Mouse (Mus musculus) erythroblast, embryonic 14.5 days (primary cell): ENCODE results near the gene Cbx4. TPM values are rescaled to one million over a fixed set of nuclear protein-coding genes. Genes with fewer than 3 reads are reported as not detected.

ENCODE experiments used
- H3K27me3 ChIP-seq: 2 replicates; pipeline ENCODE4 v1.6.1; 2012; ENCODE audit warnings: inconsistent platforms; ENCODE audit not compliant: control insufficient read depth
- H3K36me3 ChIP-seq: 2 replicates; pipeline ENCODE4 v1.6.1; 2012; ENCODE audit warnings: mild to moderate bottlenecking, inconsistent platforms; ENCODE audit not compliant: control insufficient read depth
- H3K4me1 ChIP-seq: 2 replicates; pipeline ENCODE4 v1.6.1; 2012; ENCODE audit warnings: inconsistent platforms; ENCODE audit not compliant: control insufficient read depth
- H3K4me3 ChIP-seq: replicated peaks from 2 replicates; pipeline ENCODE3; 2012; ENCODE audit warnings: moderate library complexity, mild to moderate bottlenecking, inconsistent platforms
- H3K9me3 ChIP-seq: 2 replicates; pipeline ENCODE4 v1.6.1; 2012; ENCODE audit warnings: low read length, inconsistent platforms, mixed read lengths; ENCODE audit not compliant: control insufficient read depth
- GATA1 ChIP-seq: IDR thresholded peaks from 2 replicates; pipeline ENCODE4 v1.6.1; 2012; ENCODE audit warnings: low read length, inconsistent platforms, mixed read lengths
- TAL1 ChIP-seq: IDR thresholded peaks from 3 replicates; pipeline ENCODE4 v1.6.1; 2012; ENCODE audit warnings: low read length, inconsistent platforms, mixed read lengths
- polyA plus RNA-seq: library from polyadenylated mRNA; stranded (reverse); fragments of >175 nt; gene quantifications from 2 replicates; pipeline ENCODE4 v1.2.3, GENCODE M21; 2012

Gene Cbx4
- polyA plus RNA-seq, 1 experiment = 0.35 TPM

GRCm38 (mm10) chr11:119081839-119082637 is 4.0 kb downstream of the Cbx4 start:
- no peak for TF ChIP-seq TAL1
- Histone ChIP-seq H3K9me3 (no peaks in the 10 kb centered on the region; the same call in 1 of the 2 replicates), H3K36me3 (peaks cover 18% of the 10 kb centered on the region), H3K4me3 (no peak overlapping the region), H3K27me3 (peaks cover 50% of the 10 kb centered on the region), H3K4me1 (peaks cover 29% of the 10 kb centered on the region)

DNA sequence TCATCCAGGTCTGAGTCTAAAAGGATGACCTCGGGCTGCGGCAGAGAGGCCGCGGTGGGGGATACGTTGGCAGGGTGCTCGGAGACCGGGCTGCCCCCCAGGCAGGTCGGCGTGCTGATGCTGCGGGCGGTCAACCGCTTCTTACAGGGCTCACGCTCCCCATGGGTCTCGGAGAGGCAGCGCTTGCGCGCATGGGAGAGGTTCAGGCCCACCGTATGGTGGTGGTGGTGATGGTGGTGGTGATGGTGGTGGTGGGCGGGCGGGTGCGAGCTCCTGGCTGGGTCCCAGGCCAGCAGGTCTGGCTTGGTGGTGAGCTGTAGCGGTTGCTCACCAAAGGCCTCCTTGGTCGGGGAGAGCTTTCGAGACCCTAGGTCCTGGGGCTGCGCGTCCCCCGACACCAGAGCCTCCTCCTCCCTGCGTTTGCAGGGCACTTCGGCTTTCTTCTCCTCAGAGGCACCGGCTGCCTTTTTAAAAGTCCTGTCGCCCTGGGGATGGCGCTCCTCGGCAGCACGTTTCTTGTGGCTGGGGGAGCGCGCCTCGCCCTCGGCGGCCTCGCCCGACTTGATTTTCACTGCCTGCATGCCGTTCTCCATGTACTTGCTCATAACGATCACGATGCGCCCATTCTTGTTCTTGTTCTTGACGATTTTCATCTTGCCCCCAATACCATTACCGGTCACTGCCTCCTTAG is 4.7 kb downstream of the Cbx4 start:
- TF ChIP-seq TAL1 = no peak
- Histone ChIP-seq H3K4me3 (no peak overlapping the region), H3K9me3 (no peaks in the 10 kb centered on the region), H3K27me3 (peaks cover 42% of the 10 kb centered on the region), H3K36me3 (peaks cover 18% of the 10 kb centered on the region), H3K4me1 (peaks cover 25% of the 10 kb centered on the region)

GRCm38 (mm10) chr11:119080461-119081147 is 5.4 kb downstream of the Cbx4 start:
- Histone ChIP-seq H3K27me3 (peaks cover 35% of the 10 kb centered on the region), H3K4me1 (peaks cover 21% of the 10 kb centered on the region), H3K4me3 (no peak overlapping the region), H3K36me3 (peaks cover 18% of the 10 kb centered on the region), H3K9me3 (no peaks in the 10 kb centered on the region)
- TF ChIP-seq TAL1 (no peak), GATA1 (no peak)

DNA sequence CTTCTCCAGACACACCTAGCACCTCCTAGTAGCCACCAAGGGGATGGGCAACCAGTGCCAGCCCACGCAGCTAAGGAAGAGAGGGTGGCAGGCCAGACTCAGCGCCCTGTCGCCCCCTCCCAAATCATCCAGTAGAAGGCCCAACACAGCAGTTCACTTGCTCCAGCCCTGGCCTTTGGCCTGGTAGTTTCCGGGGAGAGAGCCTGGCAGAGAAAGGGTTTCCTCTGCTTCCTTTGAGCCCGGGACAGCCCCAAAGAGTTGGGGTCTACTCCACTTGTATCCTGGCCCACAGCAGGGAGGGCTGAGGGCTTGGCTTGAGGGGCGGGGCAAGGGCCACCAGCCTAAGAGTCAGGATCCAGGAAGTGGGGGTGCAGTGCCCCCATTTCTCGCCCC is 6.6 kb downstream of the Cbx4 start:
- peaks cover 18% of the 10 kb centered on the region for H3K36me3 ChIP-seq
- TF ChIP-seq TAL1 (no peak), GATA1 (no peak)
- H3K4me1 ChIP-seq = peaks cover 16% of the 10 kb centered on the region
- H3K9me3 ChIP-seq = no peaks in the 10 kb centered on the region
- H3K4me3 ChIP-seq = no peak overlapping the region
- H3K27me3 ChIP-seq = peaks cover 24% of the 10 kb centered on the region

- peaks cover 21% of the 10 kb centered on the region for H3K27me3 ChIP-seq
- H3K36me3 ChIP-seq = peaks cover 18% of the 10 kb centered on the region
- no peak overlapping the region for H3K4me3 ChIP-seq
- TF ChIP-seq GATA1 (no peak), TAL1 (no peak)
- no peaks in the 10 kb centered on the region for H3K9me3 ChIP-seq
- peaks cover 10% of the 10 kb centered on the region for H3K4me1 ChIP-seq
Observed at GRCm38 (mm10) chr11:119078691-119079444, 7.2 kb downstream of the Cbx4 start.

GRCm38 (mm10) chr11:119077755-119078154 is 8.3 kb downstream of the Cbx4 start:
- TF ChIP-seq TAL1 (no peak), GATA1 (no peak)
- Histone ChIP-seq H3K4me3 (no peak overlapping the region), H3K9me3 (no peaks in the 10 kb centered on the region), H3K36me3 (peaks cover 18% of the 10 kb centered on the region), H3K27me3 (peaks cover 16% of the 10 kb centered on the region), H3K4me1 (peaks cover 4% of the 10 kb centered on the region)

GRCm38 (mm10) chr11:119075805-119076204 is 10.2 kb downstream of the Cbx4 start:
- Histone ChIP-seq H3K4me3 (no peak overlapping the region), H3K27me3 (peaks cover 17% of the 10 kb centered on the region), H3K9me3 (no peaks in the 10 kb centered on the region), H3K36me3 (peaks cover 4% of the 10 kb centered on the region), H3K4me1 (no peaks in the 10 kb centered on the region)
- TF ChIP-seq GATA1 (no peak), TAL1 (no peak)

DNA sequence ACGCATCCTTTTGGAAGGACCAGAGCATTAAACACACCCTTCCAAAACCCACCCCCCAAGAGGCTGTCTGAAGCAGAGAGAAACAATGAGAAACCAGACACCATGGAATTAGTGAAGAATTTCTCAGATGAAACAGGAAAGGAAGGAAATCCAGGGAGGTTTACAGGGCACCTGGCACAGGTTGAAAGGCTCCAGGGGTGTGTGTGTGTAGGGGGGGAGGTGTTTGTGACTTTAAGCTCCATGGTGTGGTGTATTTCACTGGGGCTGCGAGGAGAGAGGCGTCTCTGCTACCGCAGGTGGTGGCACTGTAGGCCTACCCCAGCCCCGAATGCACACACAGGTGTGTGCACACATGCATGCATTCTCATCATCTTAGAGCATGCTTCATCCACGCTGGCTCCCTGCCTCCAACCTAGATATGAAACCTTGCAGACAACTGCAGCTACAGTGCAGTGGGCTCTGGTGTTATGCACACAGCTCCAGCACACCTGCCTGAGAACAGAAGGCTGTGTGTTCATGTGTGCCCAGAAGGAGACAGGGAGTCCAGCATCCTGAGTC is 12.1 kb downstream of the Cbx4 start:
- Histone ChIP-seq H3K9me3 (peaks cover 2% of the 10 kb centered on the region; the same call in 1 of the 2 replicates), H3K4me3 (no peak overlapping the region), H3K36me3 (no peaks in the 10 kb centered on the region), H3K4me1 (no peaks in the 10 kb centered on the region), H3K27me3 (peaks cover 17% of the 10 kb centered on the region)
- TF ChIP-seq GATA1 (no peak), TAL1 (no peak)
